Mouse (Mus musculus) embryo, embryonic 9.5 days (tissue): ENCODE data around the gene Ick.
A peak's percentile ranks its signal among the peaks of the same experiment; 100 is the strongest.
"Not testable (repeated sequence)": the region's sequence is repeated elsewhere in the genome, so short reads cannot be mapped to it uniquely, and the experiment has no call there.

Experiments used
- DNase-seq: peaks from one replicate; pipeline ENCODE4 v3.0.0-alpha.2; 2017; ENCODE audit errors: extremely low spot score

The Ick gene

GRCm38 (mm10) chr9:78108796-78109239 lies at the start of gene Ick, which contains the start of gene Fbxo9:
TSS of gene Ick (plus strand) at chr9:78109192.
TSS of gene Fbxo9 (minus strand) at chr9:78109065.
- peak; percentile 86 for DNase-seq

DNA sequence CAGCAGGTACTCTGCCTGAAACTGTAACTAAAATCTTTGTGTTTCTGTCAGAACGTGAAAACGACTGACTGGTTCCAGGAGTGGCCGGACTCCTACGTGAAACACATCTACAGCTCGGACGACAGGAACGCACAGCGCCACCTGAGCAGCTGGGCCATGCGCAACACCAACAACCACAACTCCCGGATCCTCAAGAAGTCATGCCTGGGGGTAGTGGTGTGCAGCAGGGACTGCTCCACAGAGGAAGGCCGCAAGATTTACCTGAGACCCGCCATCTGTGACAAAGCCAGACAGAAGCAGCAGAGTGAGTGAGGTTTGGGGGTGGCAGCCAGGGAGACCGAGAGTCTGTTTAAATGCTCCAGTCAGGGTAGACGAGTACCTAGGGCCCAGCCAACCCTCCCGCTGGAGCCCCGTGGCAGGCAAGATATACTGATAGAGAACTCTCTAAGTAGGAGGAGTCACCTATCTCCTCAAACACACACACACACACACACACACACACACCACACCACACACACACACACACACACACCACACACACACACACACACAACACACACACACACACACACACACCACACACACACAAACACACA lies 49.4 kb upstream of the Ick start:
- no peak for DNase-seq

GRCm38 (mm10) chr9:78062392-78062791 lies 46.6 kb upstream of the Ick start:
- no peak for DNase-seq

DNA sequence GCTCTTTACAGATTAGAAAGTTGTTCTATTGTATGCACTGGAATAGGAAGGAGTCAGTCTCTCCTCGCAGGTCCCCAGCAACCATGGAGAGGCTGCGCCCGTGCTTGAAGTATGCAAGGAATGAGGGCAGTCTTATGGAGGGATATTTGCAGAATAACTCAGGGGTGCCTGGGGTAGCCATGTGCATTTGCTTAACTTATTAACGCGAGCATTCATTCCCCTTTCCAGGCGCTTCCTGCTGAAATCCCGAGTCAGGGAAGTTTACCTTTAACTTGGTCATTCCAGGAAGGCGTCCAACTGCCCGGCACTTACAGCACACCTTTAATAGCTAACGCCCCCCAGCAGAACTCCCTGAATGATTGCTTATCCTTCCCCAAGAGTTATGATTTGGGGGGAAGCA lies 44.9 kb upstream of the Ick start:
- no peak for DNase-seq

GRCm38 (mm10) chr9:78070496-78070895 lies 38.5 kb upstream of the Ick start:
- DNase-seq: no peak

DNA sequence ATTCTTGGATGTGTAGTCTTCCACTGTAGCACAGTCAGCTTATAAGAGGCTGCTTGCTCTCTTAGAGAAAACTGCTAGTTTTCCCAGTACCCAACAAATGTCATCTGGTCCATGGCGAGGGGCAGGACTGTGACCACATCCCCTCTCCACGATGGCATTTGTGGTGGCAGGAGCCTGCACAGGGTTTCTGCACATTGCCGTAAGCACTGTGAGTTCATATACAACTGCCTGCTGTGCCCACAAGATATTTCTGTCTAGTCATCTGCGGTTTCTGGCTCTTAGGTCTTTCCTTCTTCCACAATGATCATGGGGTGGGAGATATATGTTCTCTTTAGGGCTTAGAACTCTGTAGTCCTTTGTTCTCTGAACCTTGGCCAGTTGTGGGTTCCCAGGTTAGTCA lies 37.4 kb upstream of the Ick start:
- DNase-seq: no peak

GRCm38 (mm10) chr9:78073291-78073690 lies 35.7 kb upstream of the Ick start:
- not testable (repeated sequence) for DNase-seq

DNA sequence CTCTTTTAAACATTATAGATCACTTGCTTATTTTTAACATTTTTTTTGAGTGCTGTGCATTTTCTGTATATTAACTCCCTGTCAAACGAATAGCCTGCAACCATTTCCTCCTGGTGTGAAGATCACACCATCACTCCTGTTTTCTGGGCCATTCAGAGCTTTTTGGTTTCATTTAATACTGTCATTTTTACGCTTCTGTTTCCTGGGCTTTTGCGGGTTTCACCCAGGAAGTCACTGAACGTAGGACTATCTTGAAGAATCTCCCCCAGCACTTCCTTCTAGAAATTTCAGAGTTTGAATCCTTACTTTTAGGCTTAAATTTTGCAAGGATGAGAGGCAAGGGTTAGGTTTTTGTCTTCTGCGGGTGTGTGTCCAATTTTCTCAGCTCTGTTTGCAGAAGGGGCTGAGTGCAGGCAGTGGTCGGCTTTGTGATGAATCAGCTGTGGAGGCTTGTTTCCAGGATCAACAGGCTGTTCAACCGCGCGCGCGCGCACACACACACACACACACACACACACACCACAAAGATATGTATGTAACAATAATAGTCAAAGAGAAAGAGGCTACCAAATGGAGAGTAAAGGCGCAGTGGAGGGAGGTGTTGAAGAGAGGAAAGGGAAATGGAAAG lies 35.2 kb upstream of the Ick start:
- no peak for DNase-seq

DNA sequence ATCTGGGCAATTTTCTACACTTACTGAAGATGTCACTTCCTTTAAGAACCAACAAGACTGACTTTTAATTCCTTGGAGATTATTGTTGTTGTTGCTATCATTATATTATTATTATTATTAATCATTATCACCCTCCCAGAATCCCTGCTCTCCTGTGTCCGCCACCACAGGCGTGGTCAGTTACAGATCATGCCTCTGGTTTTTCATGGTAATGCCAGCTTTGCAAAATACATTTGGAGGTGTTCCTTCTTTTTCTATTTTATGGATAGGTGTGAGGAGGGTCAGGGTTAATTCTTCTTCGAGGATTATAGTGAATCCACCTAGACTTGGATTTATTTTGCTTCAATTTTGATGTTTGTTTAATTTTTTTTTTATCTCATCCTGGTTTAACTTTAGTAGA lies 33.7 kb upstream of the Ick start:
- DNase-seq: no peak

DNA sequence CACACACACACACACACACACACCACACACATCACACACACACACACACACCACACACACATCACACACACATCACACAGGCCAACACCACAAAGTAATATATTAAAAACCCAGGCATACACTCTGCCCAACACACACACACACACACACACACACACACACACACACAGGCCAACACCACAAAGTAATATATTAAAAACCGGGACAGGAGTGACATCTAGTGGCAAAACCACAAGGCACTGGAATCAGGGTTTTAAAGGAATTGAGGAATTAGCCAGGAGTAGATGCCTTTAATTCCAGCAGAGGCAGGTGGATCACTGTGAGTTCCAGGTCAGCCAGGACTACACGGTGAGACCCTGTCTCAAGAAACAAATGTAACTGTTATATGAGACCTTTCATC lies 30.8 kb upstream of the Ick start:
- no peak for DNase-seq

GRCm38 (mm10) chr9:78081835-78082234 lies 27.2 kb upstream of the Ick start:
- DNase-seq: no peak

- DNase-seq: no peak
Measured at GRCm38 (mm10) chr9:78084341-78084740, 24.7 kb upstream of the Ick start.

- DNase-seq: no peak
Measured at GRCm38 (mm10) chr9:78085722-78086287, 23.2 kb upstream of the Ick start.

DNA sequence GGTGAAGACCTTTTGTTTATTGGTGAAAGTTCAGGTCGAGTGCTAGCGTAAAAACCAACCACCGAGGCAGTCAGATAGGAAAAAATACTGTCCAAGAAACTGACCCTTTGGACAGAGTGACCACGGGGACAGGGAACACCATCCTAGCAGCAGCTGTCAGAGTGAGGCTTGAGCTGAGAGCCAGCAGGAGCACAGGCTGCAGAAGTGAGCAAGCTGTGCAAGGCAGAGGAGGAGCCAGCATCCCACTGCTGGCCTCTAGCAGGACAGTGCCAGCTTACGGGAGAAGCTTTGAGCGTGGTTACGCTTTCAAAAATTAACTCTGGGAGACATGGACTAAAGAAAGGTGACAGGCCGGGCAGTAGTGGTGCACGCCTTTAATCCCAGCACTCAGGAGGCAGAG lies 21.2 kb upstream of the Ick start:
- no peak for DNase-seq

- no peak for DNase-seq
Measured at GRCm38 (mm10) chr9:78088521-78088920, 20.5 kb upstream of the Ick start.

- no peak for DNase-seq
Measured at GRCm38 (mm10) chr9:78088971-78089370, 20.0 kb upstream of the Ick start.

DNA sequence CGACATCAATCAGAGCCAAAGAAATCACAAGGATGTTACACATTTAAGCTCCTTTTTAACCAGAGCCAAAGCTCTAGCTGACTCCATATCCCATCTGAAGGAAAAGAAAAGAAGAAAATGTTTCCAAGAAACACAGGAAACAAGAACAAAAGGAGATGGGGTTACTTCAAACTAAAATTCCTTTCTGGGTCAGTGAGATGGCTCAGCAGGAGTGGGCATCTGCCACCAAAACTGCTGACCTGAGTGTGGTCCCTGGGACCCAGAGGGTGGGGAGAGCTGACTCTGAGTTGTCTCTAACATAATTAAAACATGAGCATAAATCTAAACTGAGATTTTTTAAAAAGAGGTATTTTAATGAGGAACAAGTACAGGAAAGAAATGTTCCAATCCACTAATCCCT lies 19.1 kb upstream of the Ick start:
- DNase-seq: no peak

DNA sequence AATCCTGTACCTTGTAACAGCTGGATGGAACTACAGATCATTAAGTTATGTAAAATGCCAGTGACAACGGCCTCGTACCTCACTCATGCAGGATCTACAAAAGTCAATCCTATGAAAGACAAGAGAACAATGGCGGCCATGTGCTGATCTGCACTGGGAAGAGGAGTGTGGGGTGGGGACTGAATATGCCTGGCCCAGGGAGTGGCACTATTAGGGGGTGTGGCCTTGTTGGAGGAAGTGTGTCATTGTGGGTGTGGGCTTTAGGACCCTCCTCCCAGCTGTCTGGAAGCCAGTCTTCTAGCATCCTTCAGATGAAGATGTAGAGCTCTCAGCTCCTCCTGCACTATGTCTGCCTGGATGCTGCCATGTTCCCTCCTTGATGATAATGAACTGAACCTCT lies 18.4 kb upstream of the Ick start:
- DNase-seq: no peak

GRCm38 (mm10) chr9:78095686-78096085 lies 13.3 kb upstream of the Ick start:
- DNase-seq: no peak

GRCm38 (mm10) chr9:78096376-78096775 lies 12.6 kb upstream of the Ick start:
- no peak for DNase-seq

DNA sequence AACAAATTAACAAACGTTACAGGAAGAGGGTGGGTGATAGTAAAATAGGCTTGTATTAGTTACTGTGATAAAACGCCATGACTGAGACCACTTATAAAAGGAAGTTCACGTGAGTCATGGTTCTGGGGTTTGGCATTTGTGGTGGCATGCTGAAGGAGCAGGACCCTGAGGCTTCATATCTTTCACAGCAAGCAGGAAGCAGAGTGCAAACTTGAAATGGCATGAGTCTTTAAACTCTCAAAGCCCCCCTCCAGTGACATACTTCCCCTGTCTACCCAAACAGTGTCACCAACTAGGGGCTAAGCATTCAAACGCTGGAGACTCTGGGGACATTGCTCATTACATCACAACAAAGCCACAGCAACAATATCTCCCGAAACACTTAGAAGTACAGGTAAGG lies 8.0 kb upstream of the Ick start:
- no peak for DNase-seq

DNA sequence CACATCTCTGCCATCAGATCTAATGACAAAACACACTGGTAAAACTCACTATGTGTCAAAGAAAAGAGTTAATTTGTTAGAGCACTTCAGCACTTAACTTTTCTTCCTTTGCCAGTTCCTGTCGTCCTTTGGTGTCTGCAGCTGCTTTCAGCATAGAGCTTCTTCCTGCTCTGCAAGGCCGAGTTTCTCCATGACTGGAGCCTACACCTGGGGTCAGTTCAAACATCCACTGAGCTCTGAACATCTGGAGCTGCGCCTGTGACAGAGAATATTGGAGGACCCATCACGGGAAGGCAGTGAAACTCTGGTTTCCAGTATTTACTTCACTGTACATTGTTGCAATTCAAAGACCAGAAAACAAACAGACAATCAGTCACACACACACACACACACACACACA lies 7.6 kb upstream of the Ick start:
- DNase-seq: no peak

DNA sequence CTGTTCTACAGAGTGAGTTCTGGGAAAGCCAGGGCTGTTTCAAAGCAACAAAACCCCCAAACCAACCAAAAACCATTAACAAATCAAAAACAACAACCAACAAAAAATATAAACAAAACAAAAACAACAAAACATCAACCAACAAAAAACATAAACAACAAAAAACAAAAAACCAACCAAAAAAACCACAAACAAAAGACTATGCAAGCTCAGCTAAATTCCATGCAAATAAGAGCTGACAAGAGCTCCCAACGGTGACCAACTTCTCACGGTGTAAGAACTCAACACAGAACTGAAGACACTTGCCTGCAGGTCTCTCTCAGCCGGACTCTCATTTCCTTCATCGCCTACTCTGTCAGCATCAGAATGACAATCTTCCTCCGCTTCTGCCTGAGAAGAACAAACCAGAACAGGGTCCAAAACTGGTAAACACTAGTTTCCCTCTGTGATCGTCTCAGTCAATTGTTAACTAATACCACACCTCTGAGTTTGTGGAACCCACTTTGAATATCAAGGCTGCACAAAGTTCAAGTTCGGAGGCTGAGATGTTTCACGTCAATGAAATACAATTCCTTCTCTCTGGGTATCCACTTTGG lies 4.9 kb upstream of the Ick start:
- no peak for DNase-seq
